Mouse (Mus musculus) cerebellum, adult (tissue): Measurements from ENCODE around the gene Myo3b.
"Not testable (repeated sequence)": the region's sequence is repeated elsewhere in the genome, so short reads cannot be mapped to it uniquely, and the experiment has no call there.

Experiments
- ATAC-seq: cut with Nextera tagmentation; 2 replicates; pipeline ENCODE4 v1.9.2; 2017; ENCODE audit warnings: mild to moderate bottlenecking, moderate library complexity, mixed read lengths; ENCODE audit not compliant: insufficient number of reproducible peaks, low FRiP score, low TSS enrichment

The Myo3b gene

GRCm38 (mm10) chr2:70038752-70039151 is at the start of gene Myo3b:
TSS of gene Myo3b (plus strand) at chr2:70039126.
- no peak for ATAC-seq

- no peak for ATAC-seq
These were observed 49.7 kb upstream of the Myo3b start for GRCm38 (mm10) chr2:69989224-69989623.

- ATAC-seq = no peak
These were observed 48.3 kb upstream of the Myo3b start for GRCm38 (mm10) chr2:69990647-69991046.

GRCm38 (mm10) chr2:69994082-69994736 is 44.7 kb upstream of the Myo3b start:
- ATAC-seq = not testable (repeated sequence)

- no peak for ATAC-seq
These were observed 44.1 kb upstream of the Myo3b start for GRCm38 (mm10) chr2:69994779-69995178.

- no peak for ATAC-seq
These were observed 39.7 kb upstream of the Myo3b start for GRCm38 (mm10) chr2:69999097-69999770.

GRCm38 (mm10) chr2:70000316-70000715 is 38.6 kb upstream of the Myo3b start:
- ATAC-seq = no peak

- no peak for ATAC-seq
These were observed 32.4 kb upstream of the Myo3b start for GRCm38 (mm10) chr2:70006492-70006891.

- no peak for ATAC-seq
These were observed 26.0 kb upstream of the Myo3b start for GRCm38 (mm10) chr2:70012941-70013340.

GRCm38 (mm10) chr2:70018236-70018635 is 20.7 kb upstream of the Myo3b start:
- no peak for ATAC-seq

GRCm38 (mm10) chr2:70024454-70024853 is 14.5 kb upstream of the Myo3b start:
- ATAC-seq = no peak

GRCm38 (mm10) chr2:70025711-70026110 is 13.2 kb upstream of the Myo3b start:
- no peak for ATAC-seq

- ATAC-seq = no peak
These were observed 7.5 kb upstream of the Myo3b start for GRCm38 (mm10) chr2:70031472-70031871.

- no peak for ATAC-seq
These were observed 4.0 kb upstream of the Myo3b start for GRCm38 (mm10) chr2:70034895-70035294.

- ATAC-seq = no peak
These were observed 3.6 kb upstream of the Myo3b start for GRCm38 (mm10) chr2:70035358-70035757.

GRCm38 (mm10) chr2:70037221-70037620 is 1.7 kb upstream of the Myo3b start:
- ATAC-seq = no peak

GRCm38 (mm10) chr2:70044466-70044865 is 5.5 kb downstream of the Myo3b start:
- no peak for ATAC-seq

- ATAC-seq = no peak
These were observed 8.9 kb downstream of the Myo3b start for GRCm38 (mm10) chr2:70047868-70048267.

- no peak for ATAC-seq
These were observed 14.9 kb downstream of the Myo3b start for GRCm38 (mm10) chr2:70053803-70054202.

GRCm38 (mm10) chr2:70058201-70058600 is 19.3 kb downstream of the Myo3b start:
- no peak for ATAC-seq

GRCm38 (mm10) chr2:70060359-70061345 is 21.7 kb downstream of the Myo3b start:
- no peak for ATAC-seq
